Mouse (Mus musculus) cerebellum, adult 11-12 months (tissue): Measurements from ENCODE around the gene Kcnc2.
"Not testable (repeated sequence)": the region's sequence is repeated elsewhere in the genome, so short reads cannot be mapped to it uniquely, and the experiment has no call there.

Experiments used
- DNase-seq: peaks from one replicate; pipeline ENCODE4 v3.0.0; 2022

Gene Kcnc2

GRCm38 (mm10) chr10:112270887-112271802, at the start of gene Kcnc2:
Kcnc2 (plus strand) TSS chr10:112271121.
- DNase-seq, result no peak

- no peak for DNase-seq
Observed at GRCm38 (mm10) chr10:112227073-112227472, 43.8 kb upstream of the Kcnc2 start.

- not testable (repeated sequence) for DNase-seq
Observed at GRCm38 (mm10) chr10:112229091-112229843, 41.7 kb upstream of the Kcnc2 start.

- not testable (repeated sequence) for DNase-seq
Observed at GRCm38 (mm10) chr10:112232733-112233132, 38.2 kb upstream of the Kcnc2 start.

- DNase-seq, result not testable (repeated sequence)
Observed at GRCm38 (mm10) chr10:112235396-112235940, 35.5 kb upstream of the Kcnc2 start.

GRCm38 (mm10) chr10:112248273-112248672, 22.6 kb upstream of the Kcnc2 start:
- no peak for DNase-seq

- no peak for DNase-seq
Observed at GRCm38 (mm10) chr10:112263467-112263866, 7.5 kb upstream of the Kcnc2 start.

GRCm38 (mm10) chr10:112269481-112269880, 1.4 kb upstream of the Kcnc2 start:
- no peak for DNase-seq

GRCm38 (mm10) chr10:112269939-112270781, 761 bp upstream of the Kcnc2 start:
- no peak for DNase-seq

GRCm38 (mm10) chr10:112271803-112272165, 863 bp downstream of the Kcnc2 start:
- DNase-seq, result no peak

- no peak for DNase-seq
Observed at GRCm38 (mm10) chr10:112272171-112272570, 1.2 kb downstream of the Kcnc2 start.

GRCm38 (mm10) chr10:112277996-112278395, 7.1 kb downstream of the Kcnc2 start:
- DNase-seq, result no peak

- no peak for DNase-seq
Observed at GRCm38 (mm10) chr10:112315136-112315535, 44.2 kb downstream of the Kcnc2 start.

GRCm38 (mm10) chr10:112317783-112318182, 46.9 kb downstream of the Kcnc2 start:
- DNase-seq, result no peak

GRCm38 (mm10) chr10:112357669-112358362, 86.9 kb downstream of the Kcnc2 start:
- no peak for DNase-seq

GRCm38 (mm10) chr10:112358363-112358704, 87.4 kb downstream of the Kcnc2 start:
- no peak for DNase-seq

- DNase-seq, result no peak
Observed at GRCm38 (mm10) chr10:112360704-112361103, 89.8 kb downstream of the Kcnc2 start.

GRCm38 (mm10) chr10:112368369-112368768, 97.4 kb downstream of the Kcnc2 start:
- DNase-seq, result no peak

- no peak for DNase-seq
Observed at GRCm38 (mm10) chr10:112377163-112377562, 106.2 kb downstream of the Kcnc2 start.

- DNase-seq, result no peak
Observed at GRCm38 (mm10) chr10:112378465-112378864, 107.5 kb downstream of the Kcnc2 start.

- no peak for DNase-seq
Observed at GRCm38 (mm10) chr10:112380590-112380989, 109.7 kb downstream of the Kcnc2 start.

- DNase-seq, result no peak
Observed at GRCm38 (mm10) chr10:112394399-112394970, 123.6 kb downstream of the Kcnc2 start.
